Mouse (Mus musculus) adrenal gland, adult 2 months (tissue): Measurements from ENCODE around the gene Plau. TPM values are rescaled to one million over a fixed set of nuclear protein-coding genes. Genes with fewer than 3 reads are reported as not detected.

ENCODE experiments used
- polyA plus RNA-seq: library from polyadenylated mRNA; depleted of rRNA; stranded (reverse); fragments of >200 nt; gene quantifications from 2 replicates; pipeline ENCODE4 v1.2.3, GENCODE M21; 2012; rRNA removed
- total RNA-seq, 2 experiments: library from RNA; stranded (reverse); gene quantifications; 2 replicates each; pipeline ENCODE4 v1.2.3; 2021

The Plau gene
- total and polyA plus RNA-seq, 3 experiments: 1.8 to 64.4 (median 31.2) TPM

Other genes with a start within 250 kb of the Plau start
- gene Usp54, start 195.6 kb upstream of the Plau start, total RNA-seq: 10 to 100 TPM; 11.3 to 12.1 TPM
- gene Usp54, start 195.6 kb upstream of the Plau start, polyA plus RNA-seq: 4.7 and 5.6 TPM in 2 replicates
- not detected for gene Myoz1, start 180.1 kb upstream of the Plau start, total RNA-seq
- gene Myoz1, start 180.1 kb upstream of the Plau start, polyA plus RNA-seq: not detected in 2 replicates
- gene Synpo2l, start 168.3 kb upstream of the Plau start, total RNA-seq: under 1 TPM; 0.17 to 0.35 TPM
- gene Synpo2l, start 168.3 kb upstream of the Plau start, polyA plus RNA-seq: 0.13 and 0.35 TPM in 2 replicates
- gene Sec24c, start 162.4 kb upstream of the Plau start, total RNA-seq: 100 to 1,000 TPM; 109 to 142 TPM
- gene Sec24c, start 162.4 kb upstream of the Plau start, polyA plus RNA-seq: 283 and 329 TPM in 2 replicates
- gene Fut11, start 141.7 kb upstream of the Plau start, total RNA-seq: 10 to 100 TPM; 15.5 to 18.0 TPM
- gene Fut11, start 141.7 kb upstream of the Plau start, polyA plus RNA-seq: 47.8 and 51.2 TPM in 2 replicates
- 10 to 100 TPM; 66.6 to 93.6 TPM for gene Chchd1, start 133.7 kb upstream of the Plau start, total RNA-seq
- gene Chchd1, start 133.7 kb upstream of the Plau start, polyA plus RNA-seq: 5.9 and 8.5 TPM in 2 replicates
- 100 to 1,000 TPM in 1 of 2 experiments, 10 to 100 TPM in 1; 95.8 to 128 TPM for gene Zswim8, start 129.1 kb upstream of the Plau start, total RNA-seq
- 279 and 287 TPM in 2 replicates for gene Zswim8, start 129.1 kb upstream of the Plau start, polyA plus RNA-seq
- 10 to 100 TPM; 24.6 to 25.0 TPM for gene Ndst2, start 102.1 kb upstream of the Plau start, total RNA-seq
- gene Ndst2, start 102.1 kb upstream of the Plau start, polyA plus RNA-seq: 34.9 and 35.9 TPM in 2 replicates
- 10 to 100 TPM; 51.4 to 67.7 TPM for gene Camk2g, start 42.6 kb upstream of the Plau start, total RNA-seq
- 41.7 and 42.8 TPM in 2 replicates for gene Camk2g, start 42.6 kb upstream of the Plau start, polyA plus RNA-seq
- 100 to 1,000 TPM in 1 of 2 experiments, 10 to 100 TPM in 1; 69.9 to 122 TPM for gene Vcl, start 92.7 kb downstream of the Plau start, total RNA-seq
- 31.1 and 36.4 TPM in 2 replicates for gene Vcl, start 92.7 kb downstream of the Plau start, polyA plus RNA-seq
- 100 to 1,000 TPM; 106 to 109 TPM for gene Ap3m1, start 215.8 kb downstream of the Plau start, total RNA-seq
- 9.0 and 10.3 TPM in 2 replicates for gene Ap3m1, start 215.8 kb downstream of the Plau start, polyA plus RNA-seq
- gene Adk, start 215.9 kb downstream of the Plau start, total RNA-seq: 100 to 1,000 TPM; 103 to 124 TPM
- 11.8 and 12.4 TPM in 2 replicates for gene Adk, start 215.9 kb downstream of the Plau start, polyA plus RNA-seq